Mouse (Mus musculus) heart, embryonic 12.5 days (tissue): ENCODE measurements around the gene Mlana. TPM values are rescaled to one million over a fixed set of nuclear protein-coding genes. Genes with fewer than 3 reads are reported as not detected.

Experiments used
- ATAC-seq: fragments of 200-750 bp; cut with Nextera tagmentation; 2 replicates; pipeline ENCODE4 v1.8.0; 2017; ENCODE audit warnings: moderate TSS enrichment, moderate library complexity; ENCODE audit not compliant: insufficient number of reproducible peaks, low FRiP score
- H3K27ac ChIP-seq: fragments of 300-500 bp; sonication (generic); 2 replicates; pipeline ENCODE4 v1.5.1; 2016; ENCODE audit warnings: mild to moderate bottlenecking, moderate library complexity; ENCODE audit not compliant: poor library complexity, severe bottlenecking
- H3K27me3 ChIP-seq: fragments of 300-500 bp; sonication (generic); replicated peaks from 2 replicates; pipeline ENCODE4 v1.6.1; 2016; ENCODE audit warnings: mild to moderate bottlenecking, moderate library complexity
- H3K36me3 ChIP-seq: fragments of 300-500 bp; sonication (generic); 2 replicates; pipeline ENCODE4 v1.6.1; 2016; ENCODE audit warnings: mild to moderate bottlenecking, moderate library complexity
- H3K4me1 ChIP-seq: fragments of 300-500 bp; sonication (generic); replicated peaks from 2 replicates; pipeline ENCODE4 v1.6.1; 2016; ENCODE audit warnings: mild to moderate bottlenecking
- H3K4me2 ChIP-seq: fragments of 300-500 bp; sonication (generic); 2 replicates; pipeline ENCODE4 v1.6.1; 2016; ENCODE audit warnings: mild to moderate bottlenecking, moderate library complexity
- H3K4me3 ChIP-seq: fragments of 300-500 bp; sonication (generic); 2 replicates; pipeline ENCODE4 v1.5.1; 2016; ENCODE audit warnings: mild to moderate bottlenecking
- H3K9ac ChIP-seq: fragments of 300-500 bp; sonication (generic); 2 replicates; pipeline ENCODE4 v1.6.1; 2016; ENCODE audit warnings: mild to moderate bottlenecking, moderate library complexity
- H3K9me3 ChIP-seq: fragments of 300-500 bp; sonication (generic); replicated peaks from 2 replicates; pipeline ENCODE4 v1.6.1; 2016; ENCODE audit warnings: mild to moderate bottlenecking, moderate library complexity
- WGBS: fragments of 180-500 bp; shearing (Covaris S2); methylation state at CpG from one replicate; pipeline ENCODE4 v1.1.7; 2016; 5-methylcytosine and 5-hydroxymethylcytosine counted together
- polyA plus RNA-seq: library from polyadenylated mRNA; unstranded; fragments of >200 nt; fragmentation: Nextera tagmentation; extraction: Ambion mirVana; gene quantifications from 2 replicates; pipeline ENCODE4 v1.2.1, GENCODE M21; 2016

Mlana gene
- polyA plus RNA-seq, 1 experiment from 2014 or later = 0.70 TPM

DNA sequence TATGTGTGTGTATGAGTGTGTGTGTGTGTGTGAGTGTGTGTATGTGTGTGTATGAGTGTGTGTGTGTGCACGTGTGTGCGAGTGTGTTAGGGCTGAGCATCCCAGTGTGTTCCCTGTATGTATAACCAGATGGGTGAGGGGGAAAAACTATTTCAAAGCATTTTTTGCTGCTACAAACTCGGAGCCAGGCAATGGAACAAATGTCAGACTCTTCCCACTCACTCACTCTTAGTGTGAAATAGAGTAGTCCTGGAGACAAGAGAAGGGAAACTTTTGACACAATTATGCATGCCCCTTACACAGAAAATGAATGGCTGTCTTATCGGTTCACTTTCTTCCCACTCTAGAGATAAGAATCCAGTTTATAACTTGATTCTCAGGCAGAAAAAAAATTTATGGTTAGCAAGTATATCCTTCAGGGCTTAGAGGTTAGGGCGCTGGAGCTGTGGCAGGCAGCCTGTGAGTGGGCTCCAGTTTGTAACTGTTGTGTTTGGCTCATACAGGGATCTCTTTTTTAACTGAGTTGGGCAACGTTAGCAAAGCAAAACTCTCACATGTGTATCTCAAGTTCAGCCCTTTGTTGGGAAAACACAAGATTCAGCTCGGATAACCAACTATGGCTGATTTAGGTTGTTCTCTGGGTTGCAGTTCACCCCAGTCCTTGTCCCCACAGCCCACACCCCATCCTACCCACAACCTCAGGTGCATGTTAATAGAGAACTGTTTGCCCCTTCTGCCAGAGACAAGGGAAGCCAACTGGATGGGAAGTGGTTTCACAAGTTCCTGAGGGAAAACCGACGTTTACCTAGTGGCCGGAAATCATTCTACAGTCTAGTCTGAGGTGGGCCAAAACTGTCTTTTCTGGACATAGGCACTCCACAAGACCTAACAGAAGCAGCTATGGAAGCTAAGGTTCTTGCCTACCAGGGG lies 36.5 kb upstream of the Mlana start:
- Histone ChIP-seq H3K27me3 (peaks cover 49% of the 10 kb centered on the region), H3K36me3 (no peaks in the 10 kb centered on the region), H3K4me1 (peaks cover 5% of the 10 kb centered on the region; the same call in 1 of the 2 replicates), H3K9me3 (no peaks in the 10 kb centered on the region), H3K27ac (no peak overlapping the region), H3K4me2 (no peak overlapping the region), H3K4me3 (no peak overlapping the region), H3K9ac (no peak overlapping the region)
- ATAC-seq = no peak
- WGBS = 77% methylated on average over 10 of the region's 10 CpGs

- Histone ChIP-seq H3K36me3 (no peaks in the 10 kb centered on the region), H3K27me3 (peaks cover 42% of the 10 kb centered on the region), H3K4me3 (no peak overlapping the region), H3K27ac (no peak overlapping the region), H3K4me2 (no peak overlapping the region), H3K4me1 (peaks cover 10% of the 10 kb centered on the region), H3K9ac (no peak overlapping the region), H3K9me3 (no peaks in the 10 kb centered on the region)
- no peak for ATAC-seq
- WGBS = 73% methylated on average over 6 of the region's 6 CpGs
Measured at GRCm38 (mm10) chr19:29661974-29662580, 35.5 kb upstream of the Mlana start.

DNA sequence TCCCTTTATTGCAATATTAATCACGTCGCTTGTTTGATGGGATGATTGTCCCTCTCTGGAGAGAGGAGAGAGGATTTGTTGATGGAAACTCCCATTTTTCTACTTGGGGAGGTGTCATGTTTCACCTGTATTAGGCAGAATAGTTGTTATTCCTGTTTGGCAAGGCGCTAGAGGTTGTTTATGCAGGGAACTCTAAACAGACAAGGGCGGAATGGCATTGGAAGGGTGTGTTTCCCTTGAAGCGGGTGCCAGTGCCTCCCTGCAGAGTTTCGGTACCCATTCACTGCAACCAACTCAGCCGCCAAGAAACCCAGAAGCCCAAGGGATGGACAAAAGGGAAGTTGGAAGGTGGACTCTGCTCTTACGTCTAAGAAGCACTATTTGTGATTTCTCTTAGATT lies 33.8 kb upstream of the Mlana start:
- H3K9me3 ChIP-seq = no peaks in the 10 kb centered on the region
- H3K9ac ChIP-seq = no peak overlapping the region
- H3K4me1 ChIP-seq = peaks cover 13% of the 10 kb centered on the region
- H3K36me3 ChIP-seq = no peaks in the 10 kb centered on the region
- no peak overlapping the region for H3K27ac ChIP-seq
- ATAC-seq = no peak
- peaks cover 38% of the 10 kb centered on the region for H3K27me3 ChIP-seq
- H3K4me2 ChIP-seq = no peak overlapping the region
- 69% methylated on average over 8 of the region's 8 CpGs for WGBS
- H3K4me3 ChIP-seq = no peak overlapping the region

DNA sequence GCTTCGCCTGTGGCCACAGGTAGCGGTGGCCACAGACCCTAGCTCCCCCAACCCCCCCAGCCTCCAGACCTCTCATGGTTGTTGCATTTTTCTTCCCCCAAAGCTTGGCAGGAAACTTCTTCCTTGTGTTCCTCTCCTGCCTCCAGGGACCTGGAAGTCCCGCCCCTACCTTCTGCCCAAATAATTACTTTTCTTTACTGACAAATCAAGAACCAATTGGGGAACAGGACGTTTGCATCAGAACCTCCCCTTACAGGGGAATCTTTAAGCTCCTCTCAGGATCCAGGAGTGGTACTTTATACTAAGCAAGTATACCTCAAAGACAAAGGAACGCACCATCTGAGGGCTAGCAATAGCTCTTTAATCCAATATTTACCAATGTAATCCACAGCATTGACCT lies 32.7 kb upstream of the Mlana start:
- no peak overlapping the region for H3K27ac ChIP-seq
- no peaks in the 10 kb centered on the region for H3K9me3 ChIP-seq
- no peak for ATAC-seq
- no peak overlapping the region for H3K4me2 ChIP-seq
- no peak overlapping the region for H3K4me3 ChIP-seq
- H3K4me1 ChIP-seq = peaks cover 13% of the 10 kb centered on the region
- peaks cover 47% of the 10 kb centered on the region for H3K27me3 ChIP-seq
- no peaks in the 10 kb centered on the region for H3K36me3 ChIP-seq
- 79% methylated on average over 5 of the region's 5 CpGs for WGBS
- H3K9ac ChIP-seq = no peak overlapping the region

GRCm38 (mm10) chr19:29666164-29666563 lies 31.5 kb upstream of the Mlana start:
- no peak overlapping the region for H3K4me2 ChIP-seq
- H3K27ac ChIP-seq = no peak overlapping the region
- no peaks in the 10 kb centered on the region for H3K36me3 ChIP-seq
- no peak overlapping the region for H3K4me3 ChIP-seq
- no peak for ATAC-seq
- peaks cover 13% of the 10 kb centered on the region for H3K4me1 ChIP-seq
- 60% methylated on average over 4 of the region's 4 CpGs for WGBS
- no peaks in the 10 kb centered on the region for H3K9me3 ChIP-seq
- no peak overlapping the region for H3K9ac ChIP-seq
- H3K27me3 ChIP-seq = peaks cover 47% of the 10 kb centered on the region

DNA sequence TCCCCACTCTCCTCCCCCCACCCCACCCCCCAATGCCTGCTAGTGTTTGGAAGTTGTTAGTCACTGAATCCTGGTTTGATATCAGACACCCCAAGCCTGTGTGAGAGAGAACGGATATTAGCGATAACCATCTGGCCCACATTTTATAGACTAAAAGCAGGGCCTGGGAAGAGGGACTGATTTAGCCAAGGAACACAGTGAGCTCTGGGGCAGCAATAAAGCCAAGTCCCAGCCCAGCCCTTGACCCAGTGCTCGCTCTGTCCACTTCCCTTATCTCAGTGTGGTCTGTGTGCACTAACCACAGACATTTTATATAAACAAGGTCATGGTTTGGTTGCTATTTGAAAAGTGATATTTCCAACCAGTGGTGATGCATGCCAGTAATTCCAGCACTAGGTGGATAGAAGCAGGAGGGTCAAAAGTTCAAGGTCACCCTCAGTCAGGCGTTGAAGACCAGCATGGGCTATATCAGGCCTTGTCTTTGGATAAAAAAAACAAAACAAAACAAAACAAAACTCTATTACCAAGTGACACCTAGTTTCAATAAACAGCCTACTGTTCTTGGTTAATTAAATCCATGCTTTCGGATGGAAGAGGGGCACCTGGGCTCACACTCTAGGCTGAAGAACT lies 30.5 kb upstream of the Mlana start:
- WGBS = 50% methylated on average over 5 of the region's 5 CpGs
- ATAC-seq = no peak

GRCm38 (mm10) chr19:29668135-29668534 lies 29.5 kb upstream of the Mlana start:
- H3K9ac ChIP-seq = no peak overlapping the region
- H3K27ac ChIP-seq = no peak overlapping the region
- WGBS = 85% methylated on average over 7 of the region's 7 CpGs
- no peaks in the 10 kb centered on the region for H3K9me3 ChIP-seq
- ATAC-seq = no peak
- H3K4me1 ChIP-seq = peaks cover 9% of the 10 kb centered on the region
- H3K36me3 ChIP-seq = no peaks in the 10 kb centered on the region
- H3K27me3 ChIP-seq = peaks cover 43% of the 10 kb centered on the region
- H3K4me2 ChIP-seq = no peak overlapping the region
- H3K4me3 ChIP-seq = no peak overlapping the region

More for the DNA sequence above, 30.5 kb upstream of the Mlana start:
- Histone ChIP-seq H3K36me3 (no peaks in the 10 kb centered on the region), H3K4me2 (no peak overlapping the region), H3K9ac (no peak overlapping the region), H3K27ac (no peak overlapping the region), H3K9me3 (no peaks in the 10 kb centered on the region), H3K4me1 (peaks cover 11% of the 10 kb centered on the region), H3K4me3 (no peak overlapping the region), H3K27me3 (peaks cover 41% of the 10 kb centered on the region)

GRCm38 (mm10) chr19:29670247-29670646 lies 27.4 kb upstream of the Mlana start:
- H3K36me3 ChIP-seq = no peaks in the 10 kb centered on the region
- peaks cover 43% of the 10 kb centered on the region for H3K27me3 ChIP-seq
- no peak for ATAC-seq
- WGBS = 84% methylated on average over 6 of the region's 6 CpGs
- no peak overlapping the region for H3K4me2 ChIP-seq
- no peaks in the 10 kb centered on the region for H3K9me3 ChIP-seq
- H3K4me1 ChIP-seq = peaks cover 9% of the 10 kb centered on the region
- no peak overlapping the region for H3K27ac ChIP-seq
- no peak overlapping the region for H3K4me3 ChIP-seq
- H3K9ac ChIP-seq = no peak overlapping the region

GRCm38 (mm10) chr19:29671160-29671559 lies 26.5 kb upstream of the Mlana start:
- 83% methylated on average over 2 of the region's 2 CpGs for WGBS
- H3K27me3 ChIP-seq = peaks cover 50% of the 10 kb centered on the region
- H3K4me1 ChIP-seq = peaks cover 9% of the 10 kb centered on the region
- H3K36me3 ChIP-seq = no peaks in the 10 kb centered on the region
- H3K27ac ChIP-seq = no peak overlapping the region
- no peak overlapping the region for H3K4me2 ChIP-seq
- H3K9me3 ChIP-seq = no peaks in the 10 kb centered on the region
- H3K4me3 ChIP-seq = no peak overlapping the region
- ATAC-seq = no peak
- no peak overlapping the region for H3K9ac ChIP-seq

DNA sequence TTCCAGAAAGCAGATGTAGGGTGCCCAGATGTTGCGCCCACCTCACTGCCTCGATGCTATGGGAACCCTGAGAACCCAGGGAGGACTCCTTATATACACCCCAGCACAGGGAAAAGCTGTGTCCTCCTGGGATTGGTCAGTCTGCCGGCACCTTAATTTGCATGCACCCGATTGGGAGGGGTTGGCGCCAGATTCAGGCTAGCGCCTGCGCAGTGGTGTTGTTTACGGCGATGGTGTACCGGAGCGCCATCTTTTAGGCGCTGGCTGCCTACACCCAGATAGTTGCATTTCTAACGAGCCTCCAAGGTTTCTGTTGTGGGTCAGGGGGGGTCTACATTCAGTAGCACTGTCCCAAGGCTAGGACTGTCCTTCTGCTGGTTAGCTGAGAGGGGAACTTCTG lies 25.0 kb upstream of the Mlana start:
- WGBS = 93% methylated on average over 13 of the region's 13 CpGs
- no peaks in the 10 kb centered on the region for H3K4me1 ChIP-seq
- H3K4me2 ChIP-seq = no peak overlapping the region
- ATAC-seq = no peak
- H3K36me3 ChIP-seq = no peaks in the 10 kb centered on the region
- no peak overlapping the region for H3K9ac ChIP-seq
- H3K27me3 ChIP-seq = peaks cover 51% of the 10 kb centered on the region
- H3K27ac ChIP-seq = no peak overlapping the region
- H3K9me3 ChIP-seq = no peaks in the 10 kb centered on the region
- no peak overlapping the region for H3K4me3 ChIP-seq

DNA sequence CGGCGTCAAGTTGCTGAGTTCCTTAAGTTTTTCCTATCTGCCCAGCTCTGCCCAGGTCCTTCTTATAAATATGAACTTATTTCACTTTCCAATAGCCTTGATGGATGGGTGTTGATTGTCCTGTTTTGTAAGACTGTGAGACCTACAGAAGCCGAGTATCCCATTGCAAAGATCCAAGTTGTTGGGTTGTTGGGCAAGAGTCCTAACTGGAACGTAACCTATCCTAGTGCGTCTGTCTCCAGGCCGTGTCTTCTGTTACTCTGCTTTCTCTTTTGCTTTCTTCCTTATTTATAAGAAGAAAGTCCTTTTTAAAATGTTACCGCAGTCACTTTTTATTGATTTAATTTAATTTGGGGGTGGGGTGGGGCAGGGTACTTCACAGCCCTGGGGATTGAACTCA lies 22.7 kb upstream of the Mlana start:
- H3K4me3 ChIP-seq = no peak overlapping the region
- H3K9ac ChIP-seq = no peak overlapping the region
- no peak overlapping the region for H3K27ac ChIP-seq
- H3K36me3 ChIP-seq = no peaks in the 10 kb centered on the region
- no peak overlapping the region for H3K4me2 ChIP-seq
- H3K27me3 ChIP-seq = peaks cover 56% of the 10 kb centered on the region
- no peaks in the 10 kb centered on the region for H3K9me3 ChIP-seq
- ATAC-seq = no peak
- 91% methylated on average over 7 of the region's 7 CpGs for WGBS
- H3K4me1 ChIP-seq = no peaks in the 10 kb centered on the region
